14 mouse cellular contexts compared by ENCODE assay signal in the genomic region with DNA sequence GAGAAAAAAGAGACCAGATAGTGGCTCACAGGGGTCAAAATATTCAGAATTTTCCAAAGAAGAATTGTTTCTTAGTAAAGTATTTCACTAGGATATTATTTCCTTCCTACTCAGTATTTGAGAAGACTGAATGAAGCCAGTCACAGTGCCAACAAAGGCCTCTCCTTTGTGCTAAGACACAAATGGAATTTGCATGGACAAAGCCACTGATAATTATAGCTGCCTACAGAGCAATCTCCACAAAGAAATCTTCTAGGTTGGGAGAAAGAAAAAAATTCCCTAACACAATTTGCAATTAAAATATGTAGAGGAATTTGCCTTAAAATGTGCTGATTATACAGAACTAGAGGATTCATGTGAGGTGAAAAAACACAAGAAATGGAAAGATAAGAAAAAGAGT. TPM values are rescaled to one million over a fixed set of nuclear protein-coding genes. Genes with fewer than 3 reads are reported as not detected.
"Had no signal": no experiment of that assay in that cellular context is flagged by ENCODE, and none has a peak within 500 bp of the region (broad histone marks: within the 10 kb centered on the region; RNA-seq: fewer than 3 reads in every experiment).

No protein-coding gene starts in this region.

- H3K9me3 ChIP-seq: limb, embryonic 13.5 days had no signal

- DNase-seq: kidney, postnatal 25 days; left cerebral cortex, postnatal 4 days; lung, adult 18-20 months; right cerebral cortex, adult 18-20 months; right cerebral cortex, postnatal 25 days; thymus, postnatal 36 days had no signal

- H3K4me2 ChIP-seq: limb, embryonic 13.5 days had no signal

- H3K27ac ChIP-seq: limb, embryonic 13.5 days; liver, embryonic 14.5 days had no signal

- H3K9ac ChIP-seq: limb, embryonic 13.5 days; liver, embryonic 14.5 days had no signal

- H3K4me1 ChIP-seq: limb, embryonic 13.5 days had no signal

- H3K4me3 ChIP-seq: limb, embryonic 13.5 days had no signal

- H3K27me3 ChIP-seq: limb, embryonic 13.5 days had no signal

RNA-seq across cellular contexts. Expression of a gene that starts 45.3 kb away (rescaled TPM):
- polyA plus RNA-seq: limb, embryonic 13.5 days; liver, embryonic 14.5 days; lung, embryonic 16.5 days; midbrain, postnatal 0 days; neural tube, embryonic 14.5 days; small intestine, adult 2 months; stomach, embryonic 16.5 days; thymus, postnatal 0 days had no signal
